Mouse (Mus musculus) c-Kit-positive CD71-negative TER-119-negative erythroid progenitor cells, embryonic 14.5 days (primary cell): Measurements from ENCODE around the gene Thap3.
A peak's percentile ranks its signal among the peaks of the same experiment; 100 is the strongest.
"Not testable (repeated sequence)": the region's sequence is repeated elsewhere in the genome, so short reads cannot be mapped to it uniquely, and the experiment has no call there.

Source experiments
- DNase-seq: peaks from one replicate; pipeline ENCODE4 v3.0.0-alpha.2; 2013; ENCODE audit warnings: low read depth

Thap3 gene

GRCm38 (mm10) chr4:151988342-151989109 lies at the start of gene Thap3:
Thap3 (minus strand) TSS chr4:151988997.
- no peak for DNase-seq

- DNase-seq: no peak
Observed at GRCm38 (mm10) chr4:152038225-152038984, 49.6 kb upstream of the Thap3 start, which contains the start of gene Tas1r1. Tas1r1 (minus strand) TSS chr4:152038568.

GRCm38 (mm10) chr4:152036464-152036863 lies 47.7 kb upstream of the Thap3 start:
- not testable (repeated sequence) for DNase-seq

DNA sequence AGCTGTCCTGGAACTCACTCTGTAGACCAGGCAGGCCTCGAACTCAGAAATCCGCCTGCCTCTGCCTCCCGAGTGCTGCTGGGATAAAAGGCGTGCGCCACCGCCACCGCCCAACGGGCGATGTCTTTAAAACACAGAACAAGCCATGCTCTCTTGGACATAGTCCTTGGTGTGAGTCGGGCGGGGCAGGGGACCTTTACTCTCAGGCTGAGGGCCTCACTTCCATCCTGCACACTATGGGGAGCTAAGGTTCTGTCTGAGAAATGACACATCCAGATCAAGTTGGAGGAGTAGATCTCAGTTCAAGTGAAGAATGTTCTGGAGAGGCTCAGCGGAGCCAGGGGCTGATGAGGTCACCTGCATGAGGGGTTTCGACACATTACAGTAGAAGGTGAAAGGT lies 44.1 kb upstream of the Thap3 start:
- DNase-seq: no peak

DNA sequence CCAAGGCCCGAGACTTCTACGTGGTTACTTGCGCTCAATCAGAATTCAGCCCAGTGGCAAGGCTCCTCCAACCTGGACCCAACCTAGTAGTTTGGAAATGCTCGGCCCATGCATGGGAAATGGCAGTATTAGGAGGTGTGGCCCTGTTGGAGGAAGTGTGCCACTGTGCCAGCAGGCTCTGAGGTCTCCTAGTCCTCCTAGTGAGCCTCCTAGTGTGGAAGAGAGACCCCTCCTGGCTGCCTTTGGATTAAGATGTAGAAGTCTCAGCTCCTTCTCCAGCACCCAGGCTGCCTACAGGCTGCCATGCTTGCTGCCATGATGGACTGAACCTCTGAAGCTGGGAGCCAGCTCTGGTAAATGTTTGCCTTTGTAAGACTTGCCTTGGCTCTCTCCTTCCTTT lies 41.2 kb upstream of the Thap3 start:
- no peak for DNase-seq

DNA sequence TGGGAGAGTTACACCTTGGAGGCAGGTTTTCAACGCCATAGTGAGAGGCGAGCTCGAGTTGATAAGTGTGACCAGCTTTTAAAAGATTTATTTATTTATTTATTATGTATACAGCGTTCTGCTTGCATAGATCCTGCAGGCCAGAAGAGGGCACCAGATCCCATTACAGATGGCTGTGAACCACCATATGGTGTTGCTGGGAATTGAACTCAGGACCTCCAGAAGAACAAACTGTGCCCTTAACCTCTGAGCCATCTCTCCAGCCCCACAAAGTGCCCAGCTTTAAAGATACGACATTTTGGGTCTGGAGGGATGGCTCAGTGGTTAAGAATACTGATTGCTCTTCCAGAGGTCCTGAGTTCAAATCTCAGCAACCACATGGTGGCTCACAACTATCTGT lies 40.3 kb upstream of the Thap3 start:
- no peak for DNase-seq

- no peak for DNase-seq
Observed at GRCm38 (mm10) chr4:152028456-152028855, 39.7 kb upstream of the Thap3 start.

GRCm38 (mm10) chr4:152027524-152027923 lies 38.7 kb upstream of the Thap3 start, which contains the start of gene Zbtb48:
Zbtb48 (minus strand) TSS chr4:152027671.
- peak; percentile 98 for DNase-seq

GRCm38 (mm10) chr4:152026751-152027508 lies 38.1 kb upstream of the Thap3 start:
- DNase-seq: no peak

DNA sequence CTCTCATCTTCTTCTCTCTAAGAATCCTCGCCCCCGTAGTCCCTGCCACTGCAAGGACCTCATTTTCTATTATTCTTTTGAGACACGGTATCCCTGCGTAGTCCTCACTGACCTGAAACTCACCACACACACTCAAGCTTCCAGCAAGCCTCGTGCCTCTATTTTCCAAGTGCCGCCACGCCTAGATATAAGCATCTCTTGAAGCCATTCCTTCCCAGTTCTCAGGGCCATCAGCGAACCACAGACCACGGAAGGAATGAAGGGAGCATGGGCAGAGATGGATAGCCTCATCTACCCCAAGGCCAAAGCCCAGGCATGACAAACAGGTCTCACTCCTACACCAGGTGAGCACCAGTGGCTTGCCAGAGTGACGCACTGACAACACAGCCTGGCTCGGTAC lies 35.7 kb upstream of the Thap3 start:
- DNase-seq: no peak

DNA sequence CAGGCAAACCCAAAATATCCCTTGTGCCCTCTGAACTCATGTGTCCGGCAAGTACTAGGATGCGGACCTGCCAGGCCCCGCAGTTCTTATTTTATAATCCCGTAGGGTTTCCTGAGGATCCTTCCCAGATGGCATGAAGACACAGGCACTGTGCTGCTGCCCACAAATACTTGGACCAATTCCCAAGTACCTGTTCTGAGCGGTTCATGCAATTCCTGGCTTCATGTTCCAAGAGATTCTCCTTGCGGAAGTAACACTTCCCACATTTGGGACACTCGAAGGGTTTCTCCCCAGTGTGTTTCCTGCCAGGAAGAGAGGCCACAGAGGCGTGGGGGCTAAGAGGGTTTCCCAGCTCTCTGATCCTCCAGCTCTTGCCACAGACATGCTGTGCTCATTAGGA lies 33.7 kb upstream of the Thap3 start:
- no peak for DNase-seq

GRCm38 (mm10) chr4:152021568-152022097 lies 32.8 kb upstream of the Thap3 start:
- no peak for DNase-seq

DNA sequence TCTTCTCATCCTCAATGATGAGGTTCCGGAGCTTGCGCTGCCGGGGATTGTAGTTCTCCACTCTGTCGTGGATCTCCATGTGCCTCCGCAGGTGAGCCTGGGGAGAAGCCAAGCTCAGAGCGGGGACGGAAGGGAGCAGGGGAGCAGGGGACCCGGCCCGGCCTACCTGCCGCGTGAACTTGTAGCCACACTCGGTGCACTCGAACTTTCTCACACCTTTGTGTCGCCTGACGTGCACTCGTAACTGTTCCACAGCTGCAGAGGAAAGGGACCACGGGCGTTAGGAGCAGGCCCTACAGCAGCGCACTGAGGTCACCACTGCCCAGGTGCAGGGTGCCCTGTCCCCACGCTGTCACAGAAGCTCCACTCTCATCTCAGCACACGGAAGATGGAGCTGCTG lies 31.2 kb upstream of the Thap3 start:
- no peak for DNase-seq

DNA sequence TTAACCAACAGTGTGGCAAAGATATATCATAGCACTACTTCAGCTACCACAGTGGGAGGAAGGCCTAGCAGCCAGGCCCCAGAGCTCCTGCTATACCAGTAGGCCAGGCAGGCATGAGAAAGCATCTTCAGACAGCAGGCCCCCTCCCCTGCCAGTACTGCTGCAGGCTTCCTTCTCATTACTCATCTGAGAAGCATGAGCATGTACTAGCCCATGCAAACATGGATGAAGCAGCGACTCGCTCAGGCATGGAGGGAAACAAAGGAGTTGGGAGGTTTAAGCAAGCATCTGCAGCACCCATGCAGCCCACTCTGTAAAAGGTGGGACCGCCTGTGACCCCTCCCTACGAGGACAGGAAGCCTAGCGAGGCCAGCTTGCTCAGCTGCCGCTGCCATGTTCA lies 30.3 kb upstream of the Thap3 start:
- no peak for DNase-seq

DNA sequence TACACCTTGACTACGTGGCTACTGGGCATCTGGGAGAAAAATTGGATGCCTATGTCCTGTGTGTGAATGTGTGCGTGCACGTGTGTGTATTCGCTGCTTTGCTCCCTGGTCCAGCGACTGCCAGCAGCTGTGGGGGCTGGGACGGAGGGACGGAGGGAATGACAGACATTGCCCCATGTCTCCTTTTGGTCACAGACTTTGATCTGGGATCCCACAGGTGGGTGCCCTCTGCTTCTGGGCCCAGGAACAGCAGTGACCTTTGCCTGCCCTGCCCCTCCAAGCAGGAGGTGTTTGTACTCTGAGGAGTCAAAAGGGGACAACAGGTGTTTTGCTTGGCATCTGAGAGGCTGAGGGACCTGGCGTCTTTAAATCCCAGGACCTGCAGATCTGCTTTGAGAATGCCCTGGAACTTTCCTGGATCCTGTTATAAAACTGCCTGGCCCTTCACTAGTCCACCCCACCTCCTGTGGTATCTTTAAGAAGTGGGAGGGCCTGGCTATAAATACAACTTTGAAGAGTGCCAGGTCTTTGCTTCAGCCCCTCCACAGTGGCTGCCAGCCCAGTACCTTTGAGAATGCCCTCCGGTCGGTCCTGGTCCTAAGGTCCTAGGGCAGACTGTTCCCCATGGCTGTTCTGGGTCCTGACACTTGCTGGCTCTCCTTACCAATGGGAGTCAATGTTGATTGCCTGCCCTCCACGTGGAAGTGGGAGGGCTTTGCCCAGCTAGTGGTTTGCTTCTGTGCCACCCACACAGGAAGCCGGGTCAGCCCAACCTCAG lies 24.4 kb upstream of the Thap3 start:
- DNase-seq: no peak

DNA sequence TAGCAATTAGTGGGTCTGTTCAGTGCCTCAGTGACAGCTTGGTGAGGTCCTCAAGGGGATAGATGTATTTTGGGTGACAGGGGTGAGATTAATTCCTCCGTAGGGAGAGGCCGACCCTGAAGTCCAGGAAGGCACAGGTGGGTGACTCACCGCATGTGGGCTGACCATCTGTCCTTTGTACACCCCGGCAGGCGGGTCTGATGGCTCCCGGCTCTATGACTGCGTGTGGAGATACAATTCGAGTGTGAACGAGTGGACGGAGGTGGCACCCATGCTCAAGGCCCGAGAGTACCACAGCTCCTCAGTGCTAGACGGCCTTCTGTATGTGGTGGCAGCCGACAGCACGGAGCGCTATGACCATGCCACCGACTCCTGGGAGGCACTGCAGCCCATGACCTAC lies 23.3 kb upstream of the Thap3 start:
- no peak for DNase-seq

- no peak for DNase-seq
Observed at GRCm38 (mm10) chr4:152011171-152011760, 22.5 kb upstream of the Thap3 start.

GRCm38 (mm10) chr4:152010707-152011134 lies 21.9 kb upstream of the Thap3 start:
- no peak for DNase-seq

DNA sequence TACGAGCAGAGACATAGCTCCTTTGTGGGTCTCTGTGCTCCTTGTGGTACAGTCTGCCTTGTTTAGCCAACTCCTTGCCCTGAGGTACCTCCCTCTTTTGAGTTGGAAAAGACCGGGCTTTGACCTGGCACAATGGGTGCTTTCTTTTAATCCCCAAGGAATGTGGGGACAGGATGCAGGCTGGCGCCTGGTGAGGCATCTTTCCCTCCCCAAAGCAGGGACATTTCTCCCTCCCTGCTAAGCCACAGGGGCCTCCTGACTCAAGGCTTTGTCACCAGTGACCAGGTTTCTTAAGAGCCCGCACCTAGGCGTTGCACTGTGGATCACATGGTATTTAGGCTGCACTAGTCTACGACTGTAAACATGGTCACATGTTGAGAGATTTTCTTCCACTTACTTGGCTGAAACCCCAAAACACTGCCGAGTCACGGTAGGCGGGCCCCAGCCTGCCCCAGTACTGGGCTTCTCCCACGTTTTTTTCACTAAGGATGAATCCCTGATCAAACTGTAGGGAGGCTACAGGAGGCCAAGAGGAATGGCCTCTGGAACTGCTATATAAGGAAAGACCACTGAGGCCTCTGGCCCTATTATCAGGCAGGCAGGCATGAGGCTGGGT lies 21.4 kb upstream of the Thap3 start:
- DNase-seq: no peak
